Mouse (Mus musculus) liver, embryonic 14.5 days (tissue): ENCODE measurements around the gene Ccdc28a. TPM values are rescaled to one million over a fixed set of nuclear protein-coding genes. Genes with fewer than 3 reads are reported as not detected.

Experiments used
- ATAC-seq: fragments of 200-750 bp; cut with Nextera tagmentation; 2 replicates; pipeline ENCODE4 v1.8.0; 2017; ENCODE audit warnings: moderate number of reproducible peaks, mild to moderate bottlenecking, moderate library complexity; ENCODE audit not compliant: insufficient read depth
- DNase-seq, 3 experiments: peaks; one replicate each; pipeline ENCODE4 v3.0.0-alpha.2; 2012 to 2013; ENCODE audit warnings: low read depth in 3 of 3, low spot score in 3 of 3
- H3K27ac ChIP-seq: fragments of 300-500 bp; sonication (generic); 2 replicates; pipeline ENCODE4 v1.5.1; 2014; ENCODE audit warnings: moderate library complexity, mild to moderate bottlenecking, control low read depth, inconsistent platforms
- H3K27me3 ChIP-seq: fragments of 300-500 bp; sonication (generic); 2 replicates; pipeline ENCODE4 v1.6.1; 2014; ENCODE audit warnings: mild to moderate bottlenecking, low read length, moderate library complexity; ENCODE audit not compliant: control insufficient read depth, insufficient read depth
- H3K36me3 ChIP-seq: fragments of 300-500 bp; sonication (generic); replicated peaks from 2 replicates; pipeline ENCODE4 v1.6.1; 2014; ENCODE audit warnings: low read depth; ENCODE audit not compliant: control insufficient read depth, insufficient read depth
- H3K4me1 ChIP-seq, 2 experiments: fragments of 200-500 bp in 1 of 2; fragments of 300-500 bp in 1 of 2; sonication (generic) in 1 of 2; replicated peaks; 2 replicates each; pipeline ENCODE4 v1.6.1; 2012 to 2014; ENCODE audit warnings: antibody characterized with exemption in 1 of 2, inconsistent platforms in 1 of 2, low read length in 1 of 2; ENCODE audit not compliant: control insufficient read depth in 2 of 2, insufficient read depth in 2 of 2
- H3K4me2 ChIP-seq: fragments of 300-500 bp; sonication (generic); 2 replicates; pipeline ENCODE4 v1.6.1; 2014; ENCODE audit warnings: low read depth, mild to moderate bottlenecking, control low read depth, moderate library complexity
- H3K4me3 ChIP-seq, 2 experiments: fragments of 200-500 bp in 1 of 2; fragments of 300-500 bp in 1 of 2; sonication (generic) in 1 of 2; 2 replicates each; pipeline ENCODE4 v1.5.1; 2012 to 2014; ENCODE audit warnings: low read depth in 2 of 2, low read length in 2 of 2, mild to moderate bottlenecking in 2 of 2, control low read depth in 1 of 2, inconsistent platforms in 1 of 2, moderate library complexity in 1 of 2; ENCODE audit not compliant: insufficient read depth in 1 of 2
- H3K9ac ChIP-seq: fragments of 300-500 bp; sonication (generic); replicated peaks from 2 replicates; pipeline ENCODE4 v1.6.1; 2014; ENCODE audit warnings: mild to moderate bottlenecking, control low read depth, moderate library complexity
- H3K9me3 ChIP-seq: fragments of 300-500 bp; sonication (generic); 2 replicates; pipeline ENCODE4 v1.6.1; 2016; ENCODE audit warnings: low read length, mixed read lengths; ENCODE audit not compliant: control insufficient read depth
- CTCF ChIP-seq: IDR thresholded peaks from 2 replicates; pipeline ENCODE4 v1.5.1; 2016; ENCODE audit warnings: antibody characterized with exemption, low read depth, control low read depth
- EP300 ChIP-seq: IDR thresholded peaks from 2 replicates; pipeline ENCODE4 v1.6.1; 2016; ENCODE audit warnings: antibody characterized with exemption, low read depth
- WGBS: fragments of 180-500 bp; shearing (Covaris S2); extraction: QIAGEN DNeasy Blood & Tissue Kit; methylation state at CpG from one replicate; pipeline ENCODE4 v1.1.7; 2014; ENCODE audit not compliant: insufficient replicate concordance; 5-methylcytosine and 5-hydroxymethylcytosine counted together
- polyA plus RNA-seq, 2 experiments: library from polyadenylated mRNA; depleted of rRNA in 1 of 2; stranded (reverse) in 1 of 2; unstranded in 1 of 2; fragments of >200 nt; fragmentation: Nextera tagmentation in 1 of 2; extraction: Ambion mirVana in 1 of 2; gene quantifications; 2 replicates each; pipeline versions ENCODE4 v1.2.1 to v1.2.3; 2012 to 2014

Gene Ccdc28a
- polyA plus RNA-seq, 2 experiments = 6.2 to 6.6 TPM

DNA sequence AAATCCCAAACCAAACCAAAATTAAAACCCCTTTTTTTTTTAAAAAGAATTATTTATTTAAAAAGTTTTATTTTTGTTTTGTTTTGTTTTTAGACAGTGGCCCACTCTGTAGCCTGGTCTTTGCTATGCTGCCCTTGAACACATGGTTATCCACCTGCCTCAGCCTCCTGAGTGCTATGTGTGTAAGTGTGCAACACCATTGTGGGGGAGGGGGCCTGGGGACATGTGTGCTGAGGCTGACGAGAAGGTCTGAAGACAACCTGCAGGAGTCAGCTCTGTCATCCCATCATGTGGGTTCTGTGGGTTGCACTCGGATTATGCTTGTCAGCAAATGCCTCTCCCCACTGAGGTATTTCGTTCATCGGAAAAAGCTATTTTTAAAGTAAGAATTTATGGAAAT lies 45.3 kb downstream of the Ccdc28a start:
- Histone ChIP-seq H3K36me3 (no peaks in the 10 kb centered on the region), H3K4me3 (no peak overlapping the region), H3K4me1 (0 out of 4 replicates have a peak, but pooled peaks cover 0 to 4% of the 10 kb centered on the region in 2 experiments), H3K27ac (no peak overlapping the region), H3K27me3 (no peaks in the 10 kb centered on the region), H3K9ac (no peak overlapping the region), H3K4me2 (no peak overlapping the region), H3K9me3 (no peaks in the 10 kb centered on the region)
- 47% methylated on average over 4 of the region's 4 CpGs for WGBS
- ATAC-seq (no peak), DNase-seq (no peak)
- TF ChIP-seq EP300 = no peak
- no peak for TF ChIP-seq CTCF

DNA sequence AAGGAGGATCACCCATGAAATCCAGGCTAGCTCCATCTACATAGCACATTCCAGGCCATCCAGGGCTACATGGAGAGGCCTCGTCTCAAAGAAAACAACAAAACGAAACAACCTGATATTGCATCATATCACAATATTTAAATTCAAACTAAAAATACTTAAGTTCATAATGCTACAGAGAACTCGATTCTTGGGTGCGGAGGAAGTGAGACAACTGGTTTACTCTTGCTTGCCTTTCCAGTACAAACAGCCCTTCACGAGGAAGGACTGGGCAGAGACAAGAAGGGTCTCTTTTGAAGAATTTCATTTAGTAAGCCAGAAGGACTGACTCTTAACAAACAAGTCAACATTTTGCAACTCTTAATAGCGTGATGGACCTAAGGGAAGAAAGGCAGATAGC lies 46.2 kb downstream of the Ccdc28a start:
- H3K36me3 ChIP-seq = no peaks in the 10 kb centered on the region
- 63% methylated on average over 6 of the region's 6 CpGs for WGBS
- no peak overlapping the region for H3K27ac ChIP-seq
- no peak overlapping the region for H3K4me3 ChIP-seq
- 0 out of 4 replicates have a peak, but pooled peaks cover 0 to 4% of the 10 kb centered on the region in 2 experiments for H3K4me1 ChIP-seq
- H3K4me2 ChIP-seq = no peak overlapping the region
- H3K9me3 ChIP-seq = no peaks in the 10 kb centered on the region
- TF ChIP-seq EP300 (no peak), CTCF (no peak)
- H3K9ac ChIP-seq = no peak overlapping the region
- no peaks in the 10 kb centered on the region for H3K27me3 ChIP-seq
- DNase-seq (no peak), ATAC-seq (no peak)

DNA sequence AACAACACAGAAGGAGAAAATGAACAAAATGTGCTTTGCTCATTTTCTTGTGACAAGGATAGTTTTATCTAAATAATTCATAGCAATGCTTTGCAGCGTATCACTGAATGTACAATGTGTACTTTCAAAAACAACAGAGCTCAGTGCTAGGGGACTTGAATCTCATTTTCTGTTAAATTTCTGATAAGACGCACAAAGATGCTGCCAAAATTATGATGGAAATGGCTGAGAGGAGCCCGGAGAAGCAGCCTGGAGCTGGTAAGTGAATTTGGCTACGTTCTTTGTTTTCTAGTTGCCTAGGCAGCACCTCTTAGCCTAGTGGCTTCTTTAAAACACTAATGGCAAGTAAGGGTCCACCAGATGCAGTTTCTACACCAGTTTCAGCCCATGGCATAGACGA lies 52.6 kb downstream of the Ccdc28a start:
- no peak for DNase-seq
- no peaks in the 10 kb centered on the region for H3K36me3 ChIP-seq
- H3K9ac ChIP-seq = no peak overlapping the region
- TF ChIP-seq CTCF (no peak), EP300 (no peak)
- H3K27me3 ChIP-seq = no peaks in the 10 kb centered on the region
- no peaks in the 10 kb centered on the region for H3K4me1 ChIP-seq
- no peaks in the 10 kb centered on the region for H3K9me3 ChIP-seq
- ATAC-seq = no peak
- H3K4me3 ChIP-seq = no peak overlapping the region
- 70% methylated on average over 5 of the region's 5 CpGs for WGBS
- H3K4me2 ChIP-seq = no peak overlapping the region
- H3K27ac ChIP-seq = no peak overlapping the region

DNA sequence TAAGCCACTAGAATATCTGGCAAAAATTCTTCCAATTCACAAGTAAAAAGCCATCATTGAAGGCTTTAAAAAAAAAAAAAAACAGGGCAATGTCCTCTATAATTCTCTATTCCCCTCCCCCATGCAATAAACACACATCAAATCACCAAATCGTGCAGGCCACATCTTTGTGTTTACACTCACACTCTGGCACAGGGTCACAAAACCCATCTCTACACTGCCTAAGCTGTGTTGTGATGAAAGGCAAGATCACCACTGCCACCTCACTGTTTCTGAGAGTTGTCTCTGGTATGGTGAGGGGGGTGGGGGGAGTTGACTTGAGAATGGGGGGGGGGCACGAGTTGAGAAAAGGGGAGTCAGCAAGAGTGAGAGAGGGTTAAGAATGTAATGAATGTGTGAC lies 57.5 kb downstream of the Ccdc28a start:
- DNase-seq = no peak
- Histone ChIP-seq H3K36me3 (no peaks in the 10 kb centered on the region), H3K9me3 (no peaks in the 10 kb centered on the region), H3K9ac (no peak overlapping the region), H3K4me3 (no peak overlapping the region), H3K27ac (no peak overlapping the region), H3K4me2 (no peak overlapping the region), H3K4me1 (no peaks in the 10 kb centered on the region), H3K27me3 (no peaks in the 10 kb centered on the region)
- ATAC-seq = no peak
- no peak for TF ChIP-seq EP300
- TF ChIP-seq CTCF = no peak
- WGBS = 26% methylated on average over 2 of the region's 2 CpGs

DNA sequence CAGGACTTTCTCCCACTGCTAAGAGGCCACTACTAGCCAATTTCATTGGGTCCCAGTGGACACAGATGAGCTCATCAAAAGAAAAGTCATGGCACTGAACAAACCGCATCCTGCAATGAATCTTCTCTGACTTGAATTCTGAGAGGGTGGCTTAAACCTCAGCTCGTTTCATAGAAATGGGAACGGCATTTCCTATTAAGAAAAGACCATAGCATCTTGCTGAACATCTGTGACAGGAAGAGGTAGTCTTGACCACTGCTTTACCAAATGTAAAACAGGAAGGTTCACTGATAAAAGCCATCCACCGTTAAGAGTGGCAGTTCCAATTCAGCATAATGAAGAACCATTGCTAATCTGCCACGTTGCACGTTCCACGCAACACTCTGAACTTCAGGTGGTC lies 58.1 kb downstream of the Ccdc28a start:
- H3K9ac ChIP-seq = no peak overlapping the region
- ATAC-seq (no peak), DNase-seq (no peak)
- no peaks in the 10 kb centered on the region for H3K9me3 ChIP-seq
- H3K27ac ChIP-seq = no peak overlapping the region
- no peaks in the 10 kb centered on the region for H3K4me1 ChIP-seq
- TF ChIP-seq EP300 = no peak
- TF ChIP-seq CTCF = no peak
- no peaks in the 10 kb centered on the region for H3K27me3 ChIP-seq
- no peak overlapping the region for H3K4me3 ChIP-seq
- no peaks in the 10 kb centered on the region for H3K36me3 ChIP-seq
- H3K4me2 ChIP-seq = no peak overlapping the region
- 20% methylated on average over 7 of the region's 7 CpGs for WGBS
